Mouse (Mus musculus) adrenal gland (tissue): ENCODE measurements around the gene Nampt.
"Not testable (repeated sequence)": the region's sequence is repeated elsewhere in the genome, so short reads cannot be mapped to it uniquely, and the experiment has no call there.

Source experiments
- intact Hi-C: fragments of 180-260 bp; cut with DNase I; formaldehyde crosslinking; loops from one replicate; pipeline ENCODE4 v1.15.1; 2025

Gene Nampt

DNA sequence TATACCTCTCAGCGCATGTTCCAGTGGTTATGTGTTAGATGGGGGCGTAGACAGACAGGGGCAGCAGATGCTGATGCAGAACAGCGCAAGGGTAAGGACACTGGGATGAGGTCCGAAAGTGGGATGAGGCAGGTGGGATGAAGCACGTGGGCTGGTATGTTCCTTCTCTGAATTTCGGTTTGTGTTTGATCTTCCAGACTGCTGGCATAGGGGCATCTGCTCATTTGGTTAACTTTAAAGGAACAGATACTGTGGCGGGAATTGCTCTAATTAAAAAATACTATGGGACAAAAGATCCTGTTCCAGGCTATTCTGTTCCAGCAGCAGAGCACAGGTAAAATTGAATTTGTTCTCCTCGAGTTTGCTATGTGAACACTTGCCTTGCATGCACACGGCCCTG is 19.6 kb downstream of the Nampt start:
- intact Hi-C loops, result no loop called here

GRCm38 (mm10) chr12:32841442-32841900 is 22.1 kb downstream of the Nampt start:
- intact Hi-C loops, result no loop called here

- intact Hi-C loops, result no loop called here
These were observed 27.0 kb downstream of the Nampt start for GRCm38 (mm10) chr12:32846325-32846724.

GRCm38 (mm10) chr12:32853757-32854156 is 34.4 kb downstream of the Nampt start:
- intact Hi-C loops, result no loop called here

DNA sequence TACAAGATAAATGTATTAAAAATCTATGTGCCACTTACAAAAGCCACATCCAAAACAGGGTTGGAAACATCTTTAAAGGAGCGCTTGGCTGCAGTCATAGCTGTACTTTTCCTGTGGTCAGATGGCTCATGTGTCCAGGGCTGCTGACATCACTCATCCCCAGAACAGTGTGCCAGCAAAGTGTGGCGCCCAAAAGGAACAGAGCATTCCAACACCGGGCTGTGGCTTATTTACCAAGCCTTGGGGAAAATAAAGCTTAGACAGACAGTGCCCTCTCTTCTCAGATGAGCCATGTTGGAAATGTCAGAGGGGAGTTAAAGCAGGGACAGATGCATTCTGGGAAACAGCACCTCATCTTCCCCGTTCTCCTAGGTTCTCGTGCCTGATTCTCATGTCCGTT is 35.5 kb downstream of the Nampt start:
- intact Hi-C loops, result no loop called here

- intact Hi-C loops, result no loop called here
These were observed 36.1 kb downstream of the Nampt start for GRCm38 (mm10) chr12:32855398-32855797.

DNA sequence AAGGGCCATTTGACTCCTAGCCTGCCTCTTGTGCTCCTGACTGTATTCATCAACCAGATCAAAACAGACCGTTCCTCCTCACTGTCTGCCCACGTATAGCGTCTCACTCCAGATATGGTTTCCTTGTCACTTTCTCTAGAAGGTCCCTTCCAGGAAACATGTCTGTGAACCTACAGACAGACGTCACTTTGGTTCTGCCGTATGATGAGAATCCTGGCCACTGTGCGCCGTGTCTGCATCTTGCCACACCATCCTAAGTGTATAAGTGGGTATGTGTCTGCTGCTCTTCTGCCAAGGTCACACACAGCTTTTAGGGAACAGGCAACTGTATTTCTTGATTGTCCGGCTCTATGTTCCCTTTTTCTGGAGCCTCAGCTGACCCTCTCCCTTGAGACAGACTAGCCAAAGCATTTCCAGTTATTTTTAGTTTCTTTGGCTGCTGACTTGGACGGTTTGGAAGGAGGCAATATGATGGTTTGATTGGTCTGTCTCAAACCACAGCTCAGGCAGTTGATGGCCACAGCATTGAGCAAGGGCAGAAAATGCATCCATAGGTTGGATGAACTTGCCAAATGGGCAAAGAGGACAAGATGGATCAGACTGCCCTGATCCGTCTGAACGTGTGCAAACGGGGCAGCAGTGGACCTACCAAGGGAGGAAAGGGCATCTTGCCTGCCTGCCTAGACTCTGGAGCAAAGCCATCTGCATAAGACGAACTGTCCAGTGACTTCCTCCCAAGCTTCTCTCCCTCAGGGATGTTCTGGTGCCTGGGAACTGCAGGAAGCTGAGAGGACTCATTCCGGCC is 37.6 kb downstream of the Nampt start:
- intact Hi-C loops, result no loop called here

DNA sequence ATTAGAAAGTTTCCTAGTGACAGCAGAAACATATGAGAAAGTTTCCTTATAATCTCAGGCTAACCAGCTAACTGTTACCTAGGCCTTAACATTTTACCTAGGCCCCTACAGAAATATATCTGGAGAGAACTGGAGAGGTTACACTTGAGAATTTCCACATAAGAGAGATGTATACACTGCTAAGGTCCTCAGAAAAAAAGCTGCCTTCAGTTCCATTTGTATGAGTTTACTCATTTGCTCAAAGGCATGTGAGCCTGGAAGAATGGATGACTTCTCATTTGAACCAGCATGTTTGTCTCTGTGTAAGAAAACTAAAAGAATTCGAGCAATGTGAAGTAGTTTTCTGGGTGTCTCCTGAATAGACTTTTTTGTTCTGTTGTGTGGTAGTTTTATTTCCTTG is 39.1 kb downstream of the Nampt start:
- intact Hi-C loops, result no loop called here

DNA sequence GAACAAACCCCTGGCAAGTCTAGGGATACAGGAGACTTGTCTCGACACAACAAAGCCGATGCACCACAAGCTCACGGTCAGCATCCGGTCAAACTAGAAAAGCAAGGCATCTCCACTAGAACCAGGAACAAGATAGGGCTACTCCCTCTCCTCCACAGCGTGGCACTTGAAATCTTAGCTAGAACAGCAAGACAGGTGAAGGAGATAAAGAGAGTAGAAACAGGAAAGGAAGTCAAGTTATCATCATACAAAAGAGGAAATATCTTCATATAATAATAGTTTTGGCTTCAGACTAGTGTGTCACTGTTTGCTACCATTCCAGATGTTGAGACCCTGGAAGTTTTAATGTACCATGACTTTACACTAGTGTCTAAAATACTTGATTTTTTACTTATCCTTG is 41.5 kb downstream of the Nampt start:
- intact Hi-C loops, result no loop called here

DNA sequence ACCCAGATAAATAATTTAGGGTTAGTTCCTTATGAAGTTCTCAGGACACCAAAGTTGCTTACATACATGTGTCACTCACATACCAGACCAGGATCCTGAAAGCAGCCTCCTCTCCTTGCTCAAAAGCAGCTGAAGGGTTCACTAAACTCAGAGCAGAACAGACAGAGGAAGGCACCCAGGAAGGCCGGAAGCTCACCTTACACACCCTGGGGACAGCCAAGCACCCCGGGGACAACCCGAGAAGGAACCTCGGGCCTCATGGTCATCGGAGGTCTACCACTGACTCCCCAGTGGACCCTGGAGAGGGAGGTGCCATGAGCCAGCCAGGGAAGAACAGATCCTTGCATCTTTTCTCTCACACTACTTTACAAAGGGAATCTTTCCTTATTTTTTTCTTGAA is 51.5 kb downstream of the Nampt start:
- intact Hi-C loops, result no loop called here

DNA sequence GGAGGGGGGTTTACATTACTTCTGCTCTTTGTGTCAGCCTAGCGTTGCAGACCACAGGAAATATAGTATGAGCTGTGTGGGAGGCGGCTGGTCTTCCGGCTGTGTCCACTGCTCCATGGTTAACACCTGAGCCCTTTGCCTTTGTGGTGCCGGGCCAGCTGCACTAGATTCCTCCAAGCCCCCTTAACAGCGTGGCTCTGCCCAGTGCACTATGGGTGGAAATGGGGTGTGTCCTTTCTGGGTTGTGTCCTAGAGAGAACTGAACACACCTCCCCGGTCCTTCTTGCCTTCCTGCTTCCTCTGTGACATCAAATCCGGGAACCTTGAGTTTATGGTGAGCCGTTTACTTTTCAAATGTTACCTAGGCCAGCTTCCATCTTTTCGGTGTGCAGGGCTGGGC is 58.2 kb downstream of the Nampt start:
- intact Hi-C loops, result no loop called here

DNA sequence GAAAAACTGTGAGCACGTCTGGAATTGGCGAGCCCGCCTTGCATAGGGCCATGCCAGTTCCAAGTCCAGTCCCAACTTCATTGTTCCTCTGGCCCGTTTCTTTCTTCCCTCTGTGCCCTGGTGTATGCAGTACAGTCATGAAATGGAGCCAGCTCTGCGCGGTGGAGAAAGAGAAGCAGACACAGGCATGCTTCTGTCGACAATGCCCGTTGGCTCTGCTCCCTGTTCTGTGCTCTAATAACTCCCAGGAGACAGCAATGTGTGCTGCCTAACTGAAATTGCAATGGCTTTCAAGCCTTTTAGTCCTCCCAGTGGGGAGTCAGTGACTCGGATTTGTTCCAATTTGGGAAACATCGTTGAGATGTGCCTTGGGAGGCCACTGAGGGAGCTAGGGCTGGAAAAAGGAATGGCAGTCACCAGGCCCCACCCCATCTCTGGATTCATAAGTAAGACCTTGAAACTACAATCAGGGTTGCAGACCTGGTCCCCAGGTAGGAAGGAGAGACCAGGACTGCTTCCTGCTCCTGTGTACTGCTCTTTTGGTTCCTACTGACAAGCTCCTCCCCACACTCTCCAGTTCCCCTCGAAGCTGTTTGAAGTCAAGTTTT is 58.7 kb downstream of the Nampt start:
- intact Hi-C loops, result no loop called here

- intact Hi-C loops, result no loop called here
These were observed 60.0 kb downstream of the Nampt start for GRCm38 (mm10) chr12:32879371-32879770.

DNA sequence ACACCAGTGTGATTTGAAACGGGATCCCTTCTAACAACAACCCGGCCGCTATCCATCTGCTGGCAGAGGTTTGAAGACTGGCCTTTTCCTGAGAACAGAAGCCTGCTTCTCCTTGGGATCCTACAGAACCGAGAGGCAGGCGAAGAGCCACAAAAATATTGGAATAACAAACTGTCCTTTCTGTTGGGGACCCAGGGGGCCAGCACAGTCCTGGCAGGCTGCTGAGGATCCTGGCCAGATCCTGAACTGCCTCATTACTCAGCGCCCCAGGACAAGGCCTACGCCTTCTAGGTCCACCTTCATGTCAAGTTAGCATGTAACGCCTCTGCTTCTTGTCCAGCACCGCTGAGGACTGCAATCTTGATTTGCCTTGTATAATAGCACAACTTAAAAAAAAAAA is 65.0 kb downstream of the Nampt start:
- intact Hi-C loops, result no loop called here

- intact Hi-C loops, result no loop called here
These were observed 65.7 kb downstream of the Nampt start for GRCm38 (mm10) chr12:32885041-32885440.

DNA sequence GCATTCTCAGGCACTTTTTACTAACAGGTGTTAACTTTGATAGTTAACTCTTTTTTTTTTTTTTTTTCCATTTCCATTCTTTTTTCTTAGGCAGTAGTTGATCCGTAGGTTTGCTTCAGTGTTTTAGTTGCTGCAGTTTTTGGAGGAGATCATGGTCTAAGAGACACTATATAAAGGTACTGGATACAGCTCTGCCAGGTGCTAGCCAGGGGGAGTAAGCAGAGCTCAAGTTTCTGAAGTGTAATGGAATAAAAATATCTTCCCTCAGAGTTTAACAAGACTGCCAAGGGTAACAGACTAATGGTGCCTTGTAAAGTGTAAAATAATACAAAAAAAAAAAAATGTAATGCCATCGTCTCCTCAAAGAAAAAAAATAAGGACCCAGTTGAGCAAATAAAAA is 67.0 kb downstream of the Nampt start:
- intact Hi-C loops, result no loop called here

DNA sequence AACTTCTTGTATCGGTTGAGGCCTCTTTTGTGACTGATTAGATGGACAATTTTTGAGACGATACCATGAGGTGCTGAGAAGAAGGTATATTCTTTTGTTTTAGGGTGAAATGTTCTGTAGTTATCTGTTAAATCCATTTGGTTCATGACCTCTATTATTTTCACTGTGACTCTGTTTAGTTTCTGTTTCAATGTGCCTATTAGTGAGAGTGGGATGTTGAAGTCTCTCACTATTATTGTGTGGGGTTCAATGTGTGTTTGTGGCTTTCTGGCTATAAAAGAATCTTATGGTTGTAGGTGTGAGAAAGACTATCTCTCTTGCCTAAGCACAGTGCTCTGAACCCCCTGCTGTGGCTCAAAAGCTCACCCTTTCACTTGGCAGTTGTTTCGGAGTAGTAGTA is 68.9 kb downstream of the Nampt start:
- intact Hi-C loops, result no loop called here

GRCm38 (mm10) chr12:32889846-32890245 is 70.5 kb downstream of the Nampt start:
- intact Hi-C loops, result no loop called here

DNA sequence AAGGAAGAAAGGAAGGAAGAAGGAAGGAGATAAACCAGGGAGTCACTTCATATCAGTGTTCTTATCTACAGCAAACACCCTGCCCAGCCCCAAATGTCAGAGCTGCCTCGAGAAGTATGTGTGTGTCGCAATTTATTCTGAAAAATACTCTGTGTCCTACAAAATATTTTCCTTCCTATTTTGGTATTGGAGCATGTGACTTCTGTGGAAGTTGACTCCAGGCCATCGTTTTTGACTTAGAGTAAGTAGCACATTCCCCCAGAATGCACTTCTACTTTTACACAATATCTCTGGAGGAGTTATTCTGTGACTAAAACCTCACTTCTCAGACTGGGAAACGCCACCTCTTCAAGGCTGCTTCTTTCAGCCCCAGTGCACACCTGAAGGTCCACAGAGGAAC is 71.1 kb downstream of the Nampt start:
- intact Hi-C loops, result no loop called here

DNA sequence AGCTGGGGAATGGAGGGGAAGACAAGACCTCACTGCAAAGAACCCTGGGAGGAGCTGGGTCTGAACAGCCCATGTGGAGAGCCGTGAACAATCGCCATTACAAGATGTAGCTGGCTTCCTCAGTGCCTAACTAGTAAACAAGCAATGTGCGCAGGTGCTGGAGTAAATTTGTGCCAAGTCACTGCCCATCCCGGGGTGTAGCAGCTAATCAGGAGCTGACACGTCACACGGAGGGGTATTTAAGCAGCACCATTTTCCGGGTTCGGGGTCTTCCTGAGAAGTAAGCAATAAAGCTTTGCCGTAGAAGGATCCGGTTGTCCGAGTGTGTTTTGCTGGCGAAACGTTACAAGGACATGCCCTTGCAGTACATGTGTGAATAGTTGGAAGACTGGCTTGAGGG is 71.9 kb downstream of the Nampt start:
- intact Hi-C loops, result not testable (repeated sequence)

GRCm38 (mm10) chr12:32893212-32893611 is 73.9 kb downstream of the Nampt start:
- intact Hi-C loops, result loop anchor here (2.0 kb wide), 1 partner anchor 260 kb away; no protein-coding TSS in a partner anchor

- intact Hi-C loops, result loop anchor here (5.0 kb wide), 2 partner anchors 64 to 604 kb away; no protein-coding TSS in a partner anchor
These were observed 76.5 kb downstream of the Nampt start for GRCm38 (mm10) chr12:32895806-32896205.

DNA sequence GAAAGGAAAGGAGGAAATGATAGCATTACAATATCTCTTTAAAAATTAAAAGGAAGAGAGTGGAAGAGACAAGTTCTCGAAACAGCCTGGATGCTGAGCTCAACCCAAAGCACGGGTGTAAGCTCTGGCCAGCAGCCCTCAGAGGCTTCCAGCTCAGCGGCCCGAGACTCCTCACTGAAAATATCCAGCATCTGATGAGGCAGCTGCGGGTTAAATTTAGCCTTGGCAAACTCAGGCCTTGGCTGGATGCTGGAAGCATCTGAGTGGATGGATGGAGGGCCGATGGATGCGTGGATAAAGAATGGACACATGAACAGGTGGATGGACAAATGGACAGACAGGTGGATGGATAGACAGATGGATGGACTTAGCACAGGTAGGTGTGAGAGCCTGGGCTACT is 77.2 kb downstream of the Nampt start:
- intact Hi-C loops, result loop anchor here (5.0 kb wide), 2 partner anchors 64 to 604 kb away; no protein-coding TSS in a partner anchor
